Mouse (Mus musculus) adrenal gland, adult 18-20 months (tissue): ENCODE measurements around the gene Mars. TPM values are rescaled to one million over a fixed set of nuclear protein-coding genes. Genes with fewer than 3 reads are reported as not detected.

Source experiments
- DNase-seq, 2 experiments: peaks; one replicate each; pipeline ENCODE4 v3.0.0; 2021 to 2022; ENCODE audit warnings: low spot score in 2 of 2
- total RNA-seq, 2 experiments: library from RNA; stranded (reverse); gene quantifications; 1 replicate in 1 of 2; 2 replicates in 1 of 2; pipeline ENCODE4 v1.2.3; 2021

The Mars gene
- total RNA-seq, 2 experiments from 2014 or later: 80.9 to 98.6 TPM

DNA sequence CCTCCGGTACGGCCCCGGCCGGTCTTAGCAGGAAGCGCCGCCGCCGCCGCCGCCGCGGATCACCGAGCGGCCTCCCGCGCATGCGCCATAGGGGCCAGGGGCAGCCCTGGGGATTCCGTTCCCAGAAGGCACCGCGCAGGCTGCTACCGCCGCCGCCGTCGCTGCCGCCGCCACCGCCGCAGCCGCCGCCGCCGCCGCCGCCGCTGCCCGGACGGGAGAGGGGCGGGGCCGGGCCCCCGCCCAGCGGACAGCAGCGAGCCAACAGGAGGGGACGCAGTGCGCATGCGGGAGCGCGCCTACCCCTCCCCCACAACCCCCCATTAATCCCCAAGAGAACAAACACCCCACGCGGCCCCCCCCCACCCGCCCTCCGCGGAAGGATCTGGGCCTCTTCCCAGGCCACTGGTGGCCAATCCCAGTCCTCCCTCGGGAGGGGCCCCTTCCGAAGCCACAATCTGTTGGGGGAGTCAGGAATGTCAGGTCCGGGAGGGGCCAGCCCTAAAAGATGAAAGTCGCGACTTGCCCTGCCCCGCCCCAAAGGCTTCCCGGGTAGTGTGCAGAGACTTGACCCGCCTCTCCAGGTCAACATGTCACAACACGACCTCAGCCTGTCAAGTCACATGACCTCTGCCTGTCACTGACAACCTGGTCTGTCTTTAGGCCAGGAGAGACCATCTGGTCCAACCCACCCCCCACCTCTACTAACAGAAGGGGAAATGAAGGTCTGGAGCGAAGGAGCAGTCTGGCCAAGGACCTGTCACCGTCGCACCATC lies 22.6 kb downstream of the Mars start, which contains the start of gene Mbd6:
Mbd6 (minus strand) TSS at position 219 of the 773 bp plus-strand sequence.
- DNase-seq: peak; percentile 84 to 90

- no peak for DNase-seq
These were observed 23.2 kb downstream of the Mars start for GRCm38 (mm10) chr10:127288328-127288799.

GRCm38 (mm10) chr10:127287936-127288293 lies 23.7 kb downstream of the Mars start:
- no peak for DNase-seq

- DNase-seq: no peak
These were observed 24.2 kb downstream of the Mars start for GRCm38 (mm10) chr10:127287271-127287935.

GRCm38 (mm10) chr10:127286730-127287129 lies 24.9 kb downstream of the Mars start:
- DNase-seq: no peak

DNA sequence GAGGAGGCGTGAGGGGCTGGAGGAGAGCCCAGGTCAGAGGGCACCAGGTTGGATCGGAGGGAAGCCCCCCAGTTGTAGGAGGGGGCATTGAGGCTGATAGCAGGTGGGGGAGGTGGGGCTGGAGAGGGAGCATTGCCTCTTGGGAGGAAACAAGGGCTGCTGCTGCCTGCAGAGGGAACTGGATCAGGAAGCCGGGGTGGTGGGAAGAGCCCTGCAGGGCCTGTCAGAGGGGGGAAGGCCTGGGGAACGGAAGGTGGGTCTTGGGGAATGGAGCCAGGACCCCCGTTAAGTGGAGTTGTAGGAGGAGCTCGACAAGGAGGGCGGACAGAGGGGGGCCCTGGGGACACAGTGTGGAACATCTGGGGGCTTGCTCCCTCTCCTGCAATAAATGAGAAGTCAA lies 25.4 kb downstream of the Mars start:
- no peak for DNase-seq

DNA sequence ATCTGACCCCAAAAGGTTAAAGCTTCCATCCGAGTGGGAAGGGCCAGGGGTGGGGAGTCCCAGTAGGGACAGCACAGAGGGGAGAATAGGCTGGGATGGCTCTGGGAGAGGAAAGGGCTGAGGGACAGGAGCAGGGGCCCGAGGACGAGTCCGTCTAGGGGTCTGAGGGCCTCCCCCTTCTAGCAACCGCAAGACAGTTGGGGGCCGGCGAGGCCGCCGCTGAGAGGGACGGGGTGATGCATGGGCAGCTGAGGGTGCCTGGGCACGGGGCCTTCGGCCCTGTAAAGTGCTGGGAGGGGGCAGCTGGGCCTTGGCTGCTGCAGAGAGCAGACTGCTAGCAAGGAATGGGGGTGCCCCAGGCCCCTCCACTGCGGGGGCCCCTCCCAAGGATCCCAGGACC lies 25.9 kb downstream of the Mars start:
- no peak for DNase-seq

DNA sequence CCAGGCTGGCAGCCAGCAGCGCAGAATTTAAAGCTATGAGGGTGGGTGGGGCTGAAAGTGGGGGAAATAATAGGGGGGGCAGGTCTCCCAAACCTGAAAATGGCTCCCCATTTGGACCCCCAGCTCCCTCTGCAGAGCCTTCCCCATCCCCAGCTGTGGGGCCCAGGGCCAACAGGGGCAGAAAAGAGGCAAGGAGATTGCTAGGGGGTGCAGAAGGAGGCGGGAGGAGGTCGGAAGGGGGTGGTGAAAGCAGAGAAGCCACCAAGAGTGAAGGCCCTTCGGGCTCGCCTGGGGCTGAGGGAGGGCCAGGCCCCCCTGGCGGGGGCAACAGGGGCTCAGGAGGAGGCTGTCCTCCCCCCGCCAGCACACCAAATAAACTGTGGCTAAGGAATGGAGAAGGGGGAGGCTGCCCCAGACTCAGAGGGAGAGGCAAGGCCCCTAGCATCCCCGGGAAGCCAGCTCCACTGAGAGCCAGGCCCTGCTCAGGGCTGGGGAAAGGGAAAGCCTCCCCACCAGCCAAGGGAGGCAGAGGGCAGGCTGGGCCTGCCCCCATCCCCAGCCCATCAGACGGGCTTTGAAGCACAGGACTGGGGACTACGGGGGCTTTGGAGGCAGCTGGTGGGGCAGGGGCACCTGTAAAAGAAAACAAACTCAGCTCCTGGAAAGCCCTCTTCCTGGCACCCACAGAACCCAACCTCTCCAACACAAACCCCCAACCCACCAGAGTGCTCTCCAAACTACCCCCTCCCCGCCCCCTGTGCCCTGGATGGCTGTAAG lies 26.7 kb downstream of the Mars start:
- DNase-seq: no peak

- DNase-seq: no peak
These were observed 27.4 kb downstream of the Mars start for GRCm38 (mm10) chr10:127284105-127284622.

GRCm38 (mm10) chr10:127282620-127283215 lies 28.9 kb downstream of the Mars start:
- DNase-seq: no peak

- no peak for DNase-seq
These were observed 30.3 kb downstream of the Mars start for GRCm38 (mm10) chr10:127281316-127281715.

GRCm38 (mm10) chr10:127279730-127280129 lies 31.9 kb downstream of the Mars start:
- DNase-seq: no peak

DNA sequence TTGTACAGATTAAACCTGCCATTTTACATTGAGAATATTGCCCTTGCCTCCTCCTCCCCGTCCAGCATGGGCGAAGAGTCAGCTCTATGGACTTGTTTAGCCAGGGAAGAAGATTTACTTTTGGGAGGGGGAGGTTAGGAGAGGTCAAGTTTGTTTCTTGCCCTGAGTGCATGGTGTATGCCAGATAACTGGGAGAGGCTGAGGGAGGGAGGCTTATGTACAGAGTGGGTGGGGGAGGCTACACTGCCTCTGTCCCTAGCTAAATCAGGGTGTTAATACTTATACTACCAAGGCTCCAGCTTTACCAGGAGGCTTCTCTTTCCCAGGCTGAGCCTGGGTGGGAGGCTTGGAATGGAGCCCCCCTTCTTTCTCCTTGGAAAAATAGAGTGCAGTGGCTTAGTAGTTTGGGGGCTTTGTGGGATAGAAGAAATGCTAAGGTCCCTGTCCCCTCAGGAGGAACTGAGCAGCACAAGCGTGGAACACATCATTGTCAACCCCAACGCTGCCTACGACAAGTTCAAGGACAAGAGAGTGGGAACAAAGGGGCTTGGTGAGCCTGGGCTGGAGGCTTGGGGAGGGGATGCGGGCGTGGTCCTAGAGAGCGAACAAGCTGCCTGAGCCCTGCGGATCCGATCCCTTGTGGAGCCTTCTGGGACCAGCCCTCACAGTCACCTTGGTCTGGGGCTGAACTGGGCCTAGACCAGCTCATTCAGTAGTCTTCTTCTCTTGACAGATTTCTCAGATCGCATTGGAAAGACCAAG lies 37.1 kb downstream of the Mars start:
- no peak for DNase-seq

DNA sequence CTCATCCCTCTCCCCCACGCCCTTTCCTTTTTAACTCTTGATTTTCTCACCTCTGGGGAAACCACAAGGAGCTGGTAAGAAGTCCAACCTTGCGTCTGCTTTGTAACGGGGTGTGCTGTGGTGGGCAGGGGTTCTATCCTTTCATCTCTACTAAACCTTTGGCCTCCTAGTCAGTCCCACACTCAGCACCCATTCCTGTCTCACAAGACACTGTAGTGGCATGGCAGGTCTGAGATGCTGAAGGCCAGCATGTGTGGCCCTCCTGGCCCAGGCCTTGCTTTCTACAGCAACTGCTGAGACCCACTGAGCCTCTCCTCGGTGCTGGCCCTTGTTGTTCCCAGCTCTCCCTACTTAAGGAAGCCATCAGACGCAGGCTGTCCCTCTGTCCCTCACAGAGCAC lies 39.2 kb downstream of the Mars start:
- no peak for DNase-seq

GRCm38 (mm10) chr10:127269884-127270283 lies 41.7 kb downstream of the Mars start:
- DNase-seq: no peak

DNA sequence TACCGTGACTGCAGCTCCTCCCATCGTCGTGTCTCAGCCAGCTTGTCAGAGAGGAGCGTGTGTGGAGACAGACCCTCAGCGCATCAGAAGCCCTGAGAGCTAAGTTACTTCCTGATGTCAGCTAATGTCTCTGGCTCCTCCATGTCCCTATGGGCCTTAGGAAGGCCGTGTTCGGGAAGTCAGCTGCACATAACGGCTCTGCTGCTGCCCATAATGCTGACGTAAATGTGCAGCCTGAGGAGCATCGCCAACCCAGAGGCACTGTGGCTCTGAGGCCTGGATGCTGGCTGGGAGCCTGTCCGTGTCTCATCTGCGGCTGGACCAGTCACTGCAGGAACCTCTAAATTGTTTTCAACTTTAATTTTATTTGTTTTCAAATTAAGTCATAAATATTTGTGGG lies 42.5 kb downstream of the Mars start:
- DNase-seq: no peak

DNA sequence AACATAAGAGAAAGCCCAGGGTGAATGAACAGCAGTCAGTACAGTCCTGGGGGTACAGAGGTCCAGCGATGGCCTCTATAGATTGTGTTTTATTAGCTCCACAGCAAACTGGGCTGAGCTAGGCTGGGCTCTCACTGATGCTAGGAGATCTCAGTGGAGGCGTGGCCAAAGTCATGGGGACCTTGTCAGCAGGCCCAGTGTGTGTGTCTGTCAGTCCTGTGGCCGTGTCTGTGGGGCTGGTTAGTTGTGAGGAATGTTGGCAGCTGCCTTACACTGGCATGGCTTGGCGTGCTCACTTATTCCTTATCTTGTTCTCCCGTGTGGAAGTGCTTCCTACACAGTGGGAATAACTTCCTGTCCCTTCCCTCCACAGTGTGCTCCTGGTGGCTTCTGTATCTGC lies 43.2 kb downstream of the Mars start:
- no peak for DNase-seq

DNA sequence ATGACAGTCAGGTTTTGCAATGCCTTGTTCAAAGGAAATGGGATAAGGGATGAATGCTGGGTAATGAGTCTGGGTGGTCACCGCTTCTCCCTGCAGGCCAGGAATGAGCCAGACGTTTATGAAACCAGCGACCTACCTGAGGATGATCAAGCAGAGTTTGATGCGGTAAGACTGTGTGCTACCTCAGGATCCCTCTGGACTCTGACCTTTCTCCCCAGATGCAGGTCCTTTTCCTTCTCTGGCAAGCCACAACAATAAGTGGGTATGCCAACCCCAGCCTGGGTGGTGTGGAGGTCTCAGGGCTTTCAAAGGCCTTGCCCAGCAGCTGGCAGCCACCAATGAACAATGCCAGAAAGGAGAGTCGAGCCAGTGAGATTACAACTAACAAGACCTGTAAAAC lies 44.3 kb downstream of the Mars start:
- DNase-seq: no peak

DNA sequence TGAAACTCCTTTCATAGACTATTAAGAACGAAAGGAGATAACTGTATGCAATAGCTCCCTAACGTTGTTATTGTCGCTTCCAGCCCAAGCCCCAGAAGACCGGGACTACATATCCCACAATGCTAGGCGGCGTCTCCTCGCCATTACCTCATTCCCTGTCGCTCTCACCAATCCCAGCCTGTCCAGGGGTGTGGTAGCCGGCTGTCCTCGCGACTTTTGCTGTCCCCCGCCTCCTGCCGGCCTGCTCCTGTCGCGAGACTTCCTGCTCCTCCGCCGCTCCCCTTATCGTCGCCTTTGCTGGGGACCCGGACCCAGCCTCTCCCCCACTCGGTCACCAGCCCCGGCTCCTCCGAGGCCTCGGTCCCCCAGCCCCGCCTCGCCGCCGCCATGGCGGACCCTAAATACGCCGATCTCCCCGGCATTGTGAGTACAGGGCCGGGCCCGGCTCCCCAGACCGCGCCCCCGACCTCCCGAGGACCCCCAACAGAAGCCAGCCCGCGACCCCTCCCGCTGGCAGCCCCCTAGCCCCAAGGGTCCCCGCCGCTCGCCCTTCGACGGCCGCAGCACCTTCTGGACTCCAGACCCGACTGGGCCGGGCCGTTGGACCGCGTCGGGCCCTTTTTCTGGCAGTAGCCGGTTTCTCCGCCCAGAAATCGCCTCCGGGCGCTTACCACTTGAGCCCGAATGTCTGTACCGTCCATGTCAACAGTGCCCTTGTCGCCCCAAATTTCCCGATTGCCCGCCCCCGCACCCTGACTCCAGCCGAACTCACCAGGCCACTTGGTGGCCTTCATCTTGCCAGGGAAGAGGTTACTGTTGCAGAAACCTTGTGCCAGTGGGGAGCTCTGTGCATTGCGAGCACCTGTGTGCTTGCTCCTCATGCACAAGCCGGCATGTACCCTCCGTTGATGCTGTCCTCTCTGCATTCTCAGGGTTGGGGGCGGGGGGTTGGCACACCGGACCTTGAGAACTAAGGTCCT lies 45.2 kb downstream of the Mars start, which contains the start of gene Dctn2:
Dctn2 (plus strand) TSS at position 257 of the 980 bp plus-strand sequence.
- peak; percentile 87 to 88 for DNase-seq
